Mouse (Mus musculus): ENCODE results near the gene Gm21974.

- TF ChIP-seq CHD1 (IDR thresholded peaks at IDR 0.05; ENCODE audit: low read depth, low read length) (no peak), POLR2A (IDR thresholded peaks at IDR 0.05; ENCODE audit: low read depth, low read length) (no peak), ZMIZ1 (IDR thresholded peaks at IDR 0.05; ENCODE audit: low read depth, low read length) (no peak), USF1 (IDR thresholded peaks at IDR 0.05; ENCODE audit: low read depth, low read length) (no peak), EP300 (IDR thresholded peaks at IDR 0.05; ENCODE audit: low read length) (no peak), CTCF (conservative IDR thresholded peaks at IDR 0.05 in 1 of 2, IDR thresholded peaks at IDR 0.05 in 1 of 2; ENCODE audit: low read depth in 2 of 2, low read length in 2 of 2) (no peak), PAX5 (IDR thresholded peaks at IDR 0.05; ENCODE audit: low read length) (no peak), MAX (IDR thresholded peaks at IDR 0.05; ENCODE audit: low read length) (no peak), MAFK (IDR thresholded peaks at IDR 0.05; ENCODE audit: insufficient replicate concordance, low read length) (no peak), MEF2A (IDR thresholded peaks at IDR 0.05; ENCODE audit: borderline replicate concordance, low read depth, low read length) (no peak)
These were observed 45.0 kb downstream of the Gm21974 start for GRCm38 (mm10) chr7:127849973-127850875.
